Mouse (Mus musculus): ENCODE results near the gene Ccdc57. TPM values are rescaled to one million over a fixed set of nuclear protein-coding genes. Genes with fewer than 3 reads are reported as not detected.
"Not testable (repeated sequence)": the region's sequence is repeated elsewhere in the genome, so short reads cannot be mapped to it uniquely, and the experiment has no call there.

The Ccdc57 gene
- total RNA-seq, 2 experiments from 2014 or later = 4.5 to 6.4 TPM

GRCm38 (mm10) chr11:120795756-120796613 is 136.7 kb downstream of the Ccdc57 start, which contains the start of gene Dus1l:
Gene Dus1l (minus strand): TSS chr11:120796403.
- ATAC-seq (replicated peaks; ENCODE audit: poor library complexity) = peak; percentile 89

DNA sequence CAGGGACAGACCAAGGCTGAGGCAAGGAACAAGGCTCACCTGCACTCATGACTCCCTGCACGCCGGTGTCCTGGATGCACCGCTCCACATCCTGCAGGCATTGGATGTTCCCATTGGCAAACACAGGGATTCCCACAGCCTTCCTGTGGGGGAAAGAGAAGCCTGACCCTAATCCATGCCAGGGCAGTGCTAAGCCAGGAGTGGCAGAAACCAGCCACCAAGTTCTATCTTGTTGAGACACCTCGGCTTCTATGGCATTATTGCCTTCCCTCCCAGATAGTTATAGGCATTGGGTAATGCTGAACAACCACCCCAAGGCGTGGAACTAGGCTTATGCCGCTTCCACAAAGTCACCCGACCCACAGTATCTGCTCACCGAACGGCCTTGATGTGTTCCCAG is 140.0 kb downstream of the Ccdc57 start:
- no peak for ATAC-seq (replicated peaks; ENCODE audit: poor library complexity)

DNA sequence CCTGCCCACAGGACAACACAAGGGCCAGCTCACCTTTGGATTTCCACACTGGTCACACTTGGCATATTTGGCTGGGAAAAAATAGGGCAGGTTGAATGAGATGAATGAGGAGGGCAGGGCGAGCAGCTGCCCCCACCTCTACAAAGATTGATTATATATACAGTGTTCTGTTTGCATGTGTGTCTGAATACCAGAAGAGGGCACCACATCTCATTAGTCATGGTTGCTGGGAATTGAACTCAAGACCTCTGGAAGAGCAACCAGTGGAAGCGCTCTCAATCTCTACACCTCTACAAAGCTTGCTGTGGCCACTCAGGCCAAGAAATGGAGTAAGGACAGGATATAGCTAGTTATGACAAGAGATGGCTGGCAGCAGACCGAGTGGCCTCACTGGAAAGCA is 142.9 kb downstream of the Ccdc57 start:
- 0 out of 2 replicates have a peak, but pooled peaks have one; percentile 26 for ATAC-seq (replicated peaks; ENCODE audit: poor library complexity)

DNA sequence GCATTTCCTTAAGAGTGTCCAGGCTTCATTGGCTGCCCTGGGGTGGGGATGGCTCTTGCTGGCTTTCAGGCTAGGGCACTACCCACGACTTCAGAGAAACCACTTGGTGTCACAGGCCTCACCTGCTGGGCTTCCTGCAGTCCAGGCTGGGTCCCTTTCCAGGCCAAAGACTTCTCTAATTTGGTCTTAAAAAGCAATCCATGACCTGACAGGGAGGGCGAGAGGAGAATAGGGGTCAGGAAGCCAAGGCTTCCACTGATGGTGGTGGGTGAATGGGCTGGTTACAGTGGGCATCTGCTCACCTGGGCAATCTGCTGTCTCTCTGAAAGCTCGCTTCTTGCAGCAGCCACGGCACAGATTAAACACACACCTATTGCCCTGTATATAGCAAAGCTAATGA is 143.3 kb downstream of the Ccdc57 start:
- ATAC-seq (replicated peaks; ENCODE audit: poor library complexity) = no peak

DNA sequence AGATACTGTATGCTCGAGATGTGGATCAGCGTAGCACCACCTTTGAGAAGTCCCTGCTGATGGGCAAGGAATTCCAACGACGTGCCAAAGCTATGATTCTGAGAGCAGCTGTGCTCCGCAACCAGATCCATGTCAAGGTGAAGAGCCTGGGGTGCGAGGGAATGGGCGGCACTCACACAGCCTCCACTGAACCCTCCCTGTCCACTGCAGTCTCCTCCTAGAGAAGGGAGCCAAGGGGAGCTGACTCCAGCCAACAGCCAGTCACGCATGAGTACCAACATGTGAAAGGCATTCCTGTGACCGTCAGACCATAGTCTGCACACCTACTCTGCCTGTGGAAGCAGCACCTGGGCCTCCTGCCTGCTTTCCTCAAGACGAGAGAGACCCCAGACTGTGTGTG is 144.2 kb downstream of the Ccdc57 start:
- not testable (repeated sequence) for ATAC-seq (replicated peaks; ENCODE audit: poor library complexity)

DNA sequence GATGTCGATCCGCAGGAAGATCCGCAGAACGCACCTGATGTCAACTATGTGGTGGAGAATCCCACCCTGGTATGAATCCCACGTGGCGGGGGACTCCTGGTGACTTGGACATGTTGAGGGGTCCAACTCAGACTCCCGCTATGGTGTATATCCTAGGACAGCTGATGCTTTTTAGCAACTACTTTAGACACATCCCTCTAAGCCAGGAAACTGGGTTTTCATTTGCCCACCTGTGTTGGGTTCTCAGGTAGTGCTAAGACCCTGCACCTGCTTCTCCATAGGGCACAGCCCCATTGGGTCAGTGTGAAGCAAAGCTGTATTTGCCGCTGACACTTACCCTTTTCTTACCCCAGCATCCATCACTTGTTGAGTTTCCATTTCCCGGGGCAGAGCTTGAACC is 147.5 kb downstream of the Ccdc57 start:
- no peak for ATAC-seq (replicated peaks; ENCODE audit: poor library complexity)

- peak; percentile 81 for ATAC-seq (replicated peaks; ENCODE audit: poor library complexity)
Measured at GRCm38 (mm10) chr11:120784064-120784791, 148.4 kb downstream of the Ccdc57 start, which contains the start of the genes Rfng and Gps1. Gene Rfng (minus strand): TSS chr11:120784207. Gene Gps1 (plus strand): TSS chr11:120784272.

GRCm38 (mm10) chr11:120783426-120784063 is 149.1 kb downstream of the Ccdc57 start:
- 0 out of 2 replicates have a peak, but pooled peaks have one; percentile 1 for ATAC-seq (replicated peaks; ENCODE audit: poor library complexity)

DNA sequence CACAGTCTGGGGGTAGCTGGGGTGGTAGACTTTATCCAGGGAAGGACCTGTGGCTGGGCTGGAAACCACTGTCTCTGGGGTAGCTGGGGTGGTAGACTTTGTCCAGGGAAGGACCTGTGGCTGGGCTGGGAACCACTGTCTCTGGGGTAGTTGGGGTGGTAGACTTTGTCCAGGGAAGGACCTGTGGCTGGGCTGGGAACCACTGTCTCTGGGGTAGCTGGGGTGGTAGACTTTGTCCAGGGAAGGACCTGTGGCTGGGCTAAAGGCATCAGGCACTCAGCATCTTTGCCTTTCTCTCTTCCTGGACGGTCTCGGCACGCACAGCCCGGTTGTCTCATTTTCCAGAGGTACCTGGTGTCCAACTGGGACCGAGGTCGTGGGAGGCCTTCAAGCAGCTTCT is 151.3 kb downstream of the Ccdc57 start:
- not testable (repeated sequence) for ATAC-seq (replicated peaks; ENCODE audit: poor library complexity)

GRCm38 (mm10) chr11:120779876-120780275 is 152.8 kb downstream of the Ccdc57 start:
- no peak for ATAC-seq (replicated peaks; ENCODE audit: poor library complexity)

- ATAC-seq (replicated peaks; ENCODE audit: poor library complexity) = no peak
Measured at GRCm38 (mm10) chr11:120777123-120777522, 155.5 kb downstream of the Ccdc57 start.

Other genes with a start within 250 kb of the Ccdc57 start
- 116 and 136 TPM in 2 replicates for gene Cenpx, start 219.1 kb downstream of the Ccdc57 start, total RNA-seq (2015)
- 100 and 106 TPM in 2 replicates for gene Cenpx, start 219.1 kb downstream of the Ccdc57 start, total RNA-seq (2017)
- gene Lrrc45, start 218.9 kb downstream of the Ccdc57 start, total RNA-seq (2015) = 10.6 and 11.0 TPM in 2 replicates
- 37.6 and 42.3 TPM in 2 replicates for gene Lrrc45, start 218.9 kb downstream of the Ccdc57 start, total RNA-seq (2017)
- gene Rac3, start 211.4 kb downstream of the Ccdc57 start, total RNA-seq (2015) = 0.44 and 0.76 TPM in 2 replicates
- gene Rac3, start 211.4 kb downstream of the Ccdc57 start, total RNA-seq (2017) = 0.25 TPM in 1 of 2 replicates, not detected in the other
- 16.3 and 18.7 TPM in 2 replicates for gene Dcxr, start 205.6 kb downstream of the Ccdc57 start, total RNA-seq (2015)
- gene Dcxr, start 205.6 kb downstream of the Ccdc57 start, total RNA-seq (2017) = 16.5 and 17.1 TPM in 2 replicates
- not detected in 2 replicates for gene Cbr2, start 200.8 kb downstream of the Ccdc57 start, total RNA-seq (2015)
- gene Cbr2, start 200.8 kb downstream of the Ccdc57 start, total RNA-seq (2017) = 1.3 TPM in 1 of 2 replicates, not detected in the other
- gene Hmga1b, start 170.1 kb downstream of the Ccdc57 start, total RNA-seq (2015) = 28.6 and 31.3 TPM in 2 replicates
- gene Hmga1b, start 170.1 kb downstream of the Ccdc57 start, total RNA-seq (2017) = 20.6 and 25.8 TPM in 2 replicates
- gene Rfng, start 148.7 kb downstream of the Ccdc57 start, total RNA-seq (2015) = 11.6 and 12.2 TPM in 2 replicates
- gene Rfng, start 148.7 kb downstream of the Ccdc57 start, total RNA-seq (2017) = 2.7 and 5.2 TPM in 2 replicates
- gene Gps1, start 148.6 kb downstream of the Ccdc57 start, total RNA-seq (2015) = 81.2 and 99.9 TPM in 2 replicates
- 90.0 and 93.4 TPM in 2 replicates for gene Gps1, start 148.6 kb downstream of the Ccdc57 start, total RNA-seq (2017)
- gene Dus1l, start 136.5 kb downstream of the Ccdc57 start, total RNA-seq (2015) = 65.0 and 77.7 TPM in 2 replicates
- gene Dus1l, start 136.5 kb downstream of the Ccdc57 start, total RNA-seq (2017) = 53.8 and 60.4 TPM in 2 replicates
- gene Fasn, start 108.3 kb downstream of the Ccdc57 start, total RNA-seq (2015) = 44.3 and 66.8 TPM in 2 replicates
- 32.9 and 36.1 TPM in 2 replicates for gene Fasn, start 108.3 kb downstream of the Ccdc57 start, total RNA-seq (2017)
- 4.4 and 5.3 TPM in 2 replicates for gene Slc16a3, start 15.6 kb upstream of the Ccdc57 start, total RNA-seq (2015)
- gene Slc16a3, start 15.6 kb upstream of the Ccdc57 start, total RNA-seq (2017) = 6.0 and 7.5 TPM in 2 replicates
- 51.3 and 64.2 TPM in 2 replicates for gene Csnk1d, start 58.5 kb upstream of the Ccdc57 start, total RNA-seq (2015)
- 69.8 and 74.2 TPM in 2 replicates for gene Csnk1d, start 58.5 kb upstream of the Ccdc57 start, total RNA-seq (2017)
- gene Cd7, start 106.5 kb upstream of the Ccdc57 start, total RNA-seq (2015) = 0.44 and 0.59 TPM in 2 replicates
- gene Cd7, start 106.5 kb upstream of the Ccdc57 start, total RNA-seq (2017) = 0.29 TPM in 1 of 2 replicates, not detected in the other
- not detected in 2 replicates for gene Sectm1b, start 130.7 kb upstream of the Ccdc57 start, total RNA-seq (2015)
- not detected in 2 replicates for gene Sectm1b, start 130.7 kb upstream of the Ccdc57 start, total RNA-seq (2017)
- gene Sectm1a, start 148.3 kb upstream of the Ccdc57 start, total RNA-seq (2015) = not detected in 2 replicates
- not detected in 2 replicates for gene Sectm1a, start 148.3 kb upstream of the Ccdc57 start, total RNA-seq (2017)
- not detected in 2 replicates for gene Tex19.2, start 185.8 kb upstream of the Ccdc57 start, total RNA-seq (2015)
- gene Tex19.2, start 185.8 kb upstream of the Ccdc57 start, total RNA-seq (2017) = 0.71 TPM in 1 of 2 replicates, not detected in the other
- not detected in 2 replicates for gene Tex19.1, start 213.3 kb upstream of the Ccdc57 start, total RNA-seq (2015)
- gene Tex19.1, start 213.3 kb upstream of the Ccdc57 start, total RNA-seq (2017) = not detected in 2 replicates
- gene Uts2r, start 227.4 kb upstream of the Ccdc57 start, total RNA-seq (2015) = not detected in 2 replicates
- gene Uts2r, start 227.4 kb upstream of the Ccdc57 start, total RNA-seq (2017) = not detected in 2 replicates

All from megakaryocyte progenitor cell, adult 5-6 weeks (primary cell).